Mouse (Mus musculus): Measurements from ENCODE around the gene B4galnt4.

B4galnt4 gene

GRCm38 (mm10) chr7:141064576-141064975 lies 3.7 kb downstream of the B4galnt4 start:
- ATAC-seq (ENCODE audit: insufficient number of reproducible peaks, low FRiP score, low TSS enrichment) = no peak

- ATAC-seq (ENCODE audit: insufficient number of reproducible peaks, low FRiP score, low TSS enrichment) = no peak
These were observed 7.4 kb downstream of the B4galnt4 start for GRCm38 (mm10) chr7:141068351-141068750.

GRCm38 (mm10) chr7:141070058-141070862 lies 9.4 kb downstream of the B4galnt4 start:
- 0 out of 2 replicates have a peak, but pooled peaks have one; percentile 46 for ATAC-seq (ENCODE audit: insufficient number of reproducible peaks, low FRiP score, low TSS enrichment)

- no peak for ATAC-seq (ENCODE audit: insufficient number of reproducible peaks, low FRiP score, low TSS enrichment)
These were observed 11.3 kb downstream of the B4galnt4 start for GRCm38 (mm10) chr7:141072017-141072745.

- no peak for ATAC-seq (ENCODE audit: insufficient number of reproducible peaks, low FRiP score, low TSS enrichment)
These were observed 12.9 kb downstream of the B4galnt4 start for GRCm38 (mm10) chr7:141073782-141074181.

GRCm38 (mm10) chr7:141077841-141078240 lies 16.9 kb downstream of the B4galnt4 start, which contains the start of gene Pkp3:
Pkp3 (plus strand) TSS chr7:141078218.
- no peak for ATAC-seq (ENCODE audit: insufficient number of reproducible peaks, low FRiP score, low TSS enrichment)

GRCm38 (mm10) chr7:141078876-141079275 lies 18.0 kb downstream of the B4galnt4 start:
- ATAC-seq (ENCODE audit: insufficient number of reproducible peaks, low FRiP score, low TSS enrichment) = no peak

GRCm38 (mm10) chr7:141079481-141080449 lies 18.9 kb downstream of the B4galnt4 start:
- no peak for ATAC-seq (ENCODE audit: insufficient number of reproducible peaks, low FRiP score, low TSS enrichment)

- no peak for ATAC-seq (ENCODE audit: insufficient number of reproducible peaks, low FRiP score, low TSS enrichment)
These were observed 27.0 kb downstream of the B4galnt4 start for GRCm38 (mm10) chr7:141087894-141088293.

GRCm38 (mm10) chr7:141088473-141088872 lies 27.6 kb downstream of the B4galnt4 start:
- ATAC-seq (ENCODE audit: insufficient number of reproducible peaks, low FRiP score, low TSS enrichment) = no peak

GRCm38 (mm10) chr7:141090228-141090627 lies 29.3 kb downstream of the B4galnt4 start:
- no peak for ATAC-seq (ENCODE audit: insufficient number of reproducible peaks, low FRiP score, low TSS enrichment)

- ATAC-seq (ENCODE audit: insufficient number of reproducible peaks, low FRiP score, low TSS enrichment) = peak; percentile 84; the same call in 1 of the 2 replicates
These were observed 31.3 kb downstream of the B4galnt4 start for GRCm38 (mm10) chr7:141092051-141092735.

- no peak for ATAC-seq (ENCODE audit: insufficient number of reproducible peaks, low FRiP score, low TSS enrichment)
These were observed 33.0 kb downstream of the B4galnt4 start for GRCm38 (mm10) chr7:141093950-141094349.

GRCm38 (mm10) chr7:141094487-141095205 lies 33.7 kb downstream of the B4galnt4 start:
- no peak for ATAC-seq (ENCODE audit: insufficient number of reproducible peaks, low FRiP score, low TSS enrichment)

GRCm38 (mm10) chr7:141096021-141096420 lies 35.1 kb downstream of the B4galnt4 start:
- no peak for ATAC-seq (ENCODE audit: insufficient number of reproducible peaks, low FRiP score, low TSS enrichment)

- ATAC-seq (ENCODE audit: insufficient number of reproducible peaks, low FRiP score, low TSS enrichment) = no peak
These were observed 35.7 kb downstream of the B4galnt4 start for GRCm38 (mm10) chr7:141096649-141097056.

- no peak for ATAC-seq (ENCODE audit: insufficient number of reproducible peaks, low FRiP score, low TSS enrichment)
These were observed 36.3 kb downstream of the B4galnt4 start for GRCm38 (mm10) chr7:141097177-141097576.

- no peak for ATAC-seq (ENCODE audit: insufficient number of reproducible peaks, low FRiP score, low TSS enrichment)
These were observed 39.2 kb downstream of the B4galnt4 start, which contains the start of gene Sigirr for GRCm38 (mm10) chr7:141099911-141100691. Sigirr (minus strand) TSS chr7:141100572.

Data from cerebellum, adult (tissue).